Mouse (Mus musculus) Patski (cell line): ENCODE results near the gene Olfr686. TPM values are rescaled to one million over a fixed set of nuclear protein-coding genes. Genes with fewer than 3 reads are reported as not detected.

ENCODE experiments used
- ATAC-seq: fragments of 100-300 bp; one replicate; pipeline ENCODE4 v1.8.0; 2021
- CTCF ChIA-PET: fragments of 350-600 bp; sonication (Branson Sonifier 250); formaldehyde crosslinking; loops from one replicate; lab custom pipeline; 2022; ENCODE audit warnings: inconsistent platforms; lab: Charles Lee
- POLR2A ChIA-PET: fragments of 350-600 bp; sonication (Branson Sonifier 250); formaldehyde crosslinking; loops from one replicate; lab custom pipeline; 2022; ENCODE audit warnings: antibody characterized with exemption, inconsistent platforms; lab: Charles Lee
- DNase-seq: peaks from one replicate; pipeline ENCODE4 v3.0.0-alpha.2; 2011; ENCODE audit warnings: low read depth, low spot score
- H3K27me3 ChIP-seq: fragments of 371-371 bp; one replicate; pipeline ENCODE4 v1.5.1; 2021
- CTCF ChIP-seq: fragments of 100-300 bp; IDR thresholded peaks from one replicate; pipeline ENCODE4 v1.5.1; 2021
- in situ Hi-C: fragments of 300-500 bp; cut with MboI; formaldehyde crosslinking; loops from 3 replicates; pipeline ENCODE4 v1.11.1; 2018; ENCODE audit warnings: low pct_unique_long_range_greater_than_20kb, mixed read lengths
- polyA plus RNA-seq: library from polyadenylated mRNA; unstranded; gene quantifications from one replicate; pipeline ENCODE4 v1.2.3, GENCODE M21; 2021

Olfr686 gene
- polyA plus RNA-seq, 1 experiment from 2014 or later, result not detected

GRCm38 (mm10) chr7:105163553-105163952, 43.7 kb downstream of the Olfr686 start, which contains the start of gene Olfr684:
Gene Olfr684 (minus strand): TSS chr7:105163653.
- POLR2A ChIA-PET, result no interaction called here
- in situ Hi-C loops, result no loop called here

More at GRCm38 (mm10) chr7:105163553-105163952, 43.7 kb downstream of the Olfr686 start, which contains the start of gene Olfr684:
- H3K27me3 ChIP-seq, result no peaks in the 10 kb centered on the region
- CTCF ChIA-PET, result no interaction called here
- ATAC-seq (no peak), DNase-seq (no peak)
- no peak for TF ChIP-seq CTCF

Other genes starting within 250 kb of the Olfr686 start
- gene Olfr670, start 244.9 kb downstream of the Olfr686 start, polyA plus RNA-seq, result not detected
- not detected for gene Olfr671, start 228.4 kb downstream of the Olfr686 start, polyA plus RNA-seq
- not detected for gene Olfr672, start 205.5 kb downstream of the Olfr686 start, polyA plus RNA-seq
- gene Olfr675, start 179.0 kb downstream of the Olfr686 start, polyA plus RNA-seq, result not detected
- gene Olfr676, start 174.8 kb downstream of the Olfr686 start, polyA plus RNA-seq, result not detected
- not detected for gene Olfr677, start 156.1 kb downstream of the Olfr686 start, polyA plus RNA-seq
- gene Olfr678, start 143.0 kb downstream of the Olfr686 start, polyA plus RNA-seq, result not detected
- gene Olfr679, start 126.3 kb downstream of the Olfr686 start, polyA plus RNA-seq, result not detected
- gene Olfr680-ps1, start 114.7 kb downstream of the Olfr686 start, polyA plus RNA-seq, result not detected
- not detected for gene Olfr681, start 90.6 kb downstream of the Olfr686 start, polyA plus RNA-seq
- gene Olfr683, start 60.5 kb downstream of the Olfr686 start, polyA plus RNA-seq, result not detected
- gene Olfr684, start 43.8 kb downstream of the Olfr686 start, polyA plus RNA-seq, result not detected
- not detected for gene Olfr685, start 21.5 kb downstream of the Olfr686 start, polyA plus RNA-seq
- not detected for gene Olfr688, start 80.6 kb upstream of the Olfr686 start, polyA plus RNA-seq
- gene Olfr689, start 103.7 kb upstream of the Olfr686 start, polyA plus RNA-seq, result 0.01 TPM
- gene Olfr690, start 126.6 kb upstream of the Olfr686 start, polyA plus RNA-seq, result not detected
- gene Olfr691, start 134.8 kb upstream of the Olfr686 start, polyA plus RNA-seq, result not detected
- not detected for gene Olfr692, start 160.7 kb upstream of the Olfr686 start, polyA plus RNA-seq
- gene Gm5901, start 167.6 kb upstream of the Olfr686 start, polyA plus RNA-seq, result not detected
- gene Fam160a2, start 192.6 kb upstream of the Olfr686 start, polyA plus RNA-seq, result 24.4 TPM
- not detected for gene Cnga4, start 197.1 kb upstream of the Olfr686 start, polyA plus RNA-seq
- gene Cckbr, start 218.2 kb upstream of the Olfr686 start, polyA plus RNA-seq, result not detected